ENCODE assay signal across 12 mouse cellular contexts in genomic region chr19:10239419-10239818, GRCm38 (mm10). TPM values are rescaled to one million over a fixed set of nuclear protein-coding genes. Genes with fewer than 3 reads are reported as not detected.
DNase-seq lines count a peak whose midpoint lies in the region; ATAC-seq and TF ChIP-seq lines count a peak whose summit lies in the region.
"Had no signal": no experiment of that assay in that cellular context is flagged by ENCODE, and none has a peak within 500 bp of the region (broad histone marks: within the 10 kb centered on the region; RNA-seq: fewer than 3 reads in every experiment).

No protein-coding gene starts in this region.

- no peak overlapping the region for H3ac ChIP-seq in myocyte (ENCODE audit: control insufficient read depth, insufficient read length)

- H3K9me3 ChIP-seq in heart, embryonic 10.5 days = no peaks in the 10 kb centered on the region
- no peaks in the 10 kb centered on the region for H3K9me3 ChIP-seq in lung, embryonic 14.5 days (ENCODE audit: low read depth, low read length)
- H3K9me3 ChIP-seq in intestine, embryonic 14.5 days (ENCODE audit: control insufficient read depth, low read length) = no peaks in the 10 kb centered on the region
- no peaks in the 10 kb centered on the region for H3K9me3 ChIP-seq in forebrain, embryonic 12.5 days
- H3K9me3 ChIP-seq: embryonic facial prominence, embryonic 15.5 days had no signal

- DNase-seq in heart, embryonic 10.5 days (ENCODE audit: low spot score) = no peak
- DNase-seq in heart, postnatal 4 days = no peak
- DNase-seq in lung, embryonic 14.5 days = peak; percentile 45
- no peak for DNase-seq in lung, postnatal 25 days (ENCODE audit: low spot score)
- DNase-seq in intestine, embryonic 14.5 days (ENCODE audit: low spot score) = no peak
- no peak for DNase-seq in spleen, postnatal 36 days (ENCODE audit: low spot score in 2 of 2)
- DNase-seq: gastrocnemius, adult 2 months; thymus, adult 2 months had no signal

- 24% methylated on average over 2 of the region's 2 CpGs for WGBS in heart, embryonic 10.5 days
- WGBS in lung, embryonic 14.5 days = 14% methylated on average over 2 of the region's 2 CpGs
- WGBS in intestine, embryonic 14.5 days = 20% methylated on average over 2 of the region's 2 CpGs
- WGBS in forebrain, embryonic 12.5 days = 56% methylated on average over 2 of the region's 2 CpGs

- no peak for TF ChIP-seq POLR2A in myocyte (IDR thresholded peaks at IDR 0.05; ENCODE audit: insufficient read length, low read depth)

- H3K27me3 ChIP-seq in heart, embryonic 10.5 days (ENCODE audit: insufficient read depth, poor library complexity, severe bottlenecking) = peaks cover 21% of the 10 kb centered on the region; the same call in 1 of the 2 replicates
- no peaks in the 10 kb centered on the region for H3K27me3 ChIP-seq in lung, embryonic 14.5 days (ENCODE audit: insufficient read depth, low read length)
- H3K27me3 ChIP-seq in intestine, embryonic 14.5 days (replicated peaks; ENCODE audit: control insufficient read depth, insufficient read depth, low read length) = no peaks in the 10 kb centered on the region
- H3K27me3 ChIP-seq in myocyte (ENCODE audit: control insufficient read depth, insufficient read depth, insufficient read length) = peaks cover 8% of the 10 kb centered on the region
- H3K27me3 ChIP-seq in forebrain, embryonic 12.5 days = peaks cover 32% of the 10 kb centered on the region

- peak overlapping the region; percentile 71 for H3K4me3 ChIP-seq in heart, embryonic 10.5 days
- H3K4me3 ChIP-seq in lung, embryonic 14.5 days (ENCODE audit: low read depth, low read length) = peak overlapping the region; percentile 54
- H3K4me3 ChIP-seq in intestine, embryonic 14.5 days (ENCODE audit: low read depth, low read length) = peak overlapping the region; percentile 55
- H3K4me3 ChIP-seq in myocyte = peak overlapping the region; percentile 5
- no peak overlapping the region for H3K4me3 ChIP-seq in forebrain, embryonic 12.5 days (replicated peaks)

- H3K4me2 ChIP-seq in lung, embryonic 14.5 days = peak overlapping the region; percentile 89
- peak overlapping the region; percentile 66 for H3K4me2 ChIP-seq in intestine, embryonic 14.5 days (ENCODE audit: low read length)
- no peak overlapping the region for H3K4me2 ChIP-seq in myocyte (ENCODE audit: low read depth)
- H3K4me2 ChIP-seq in forebrain, embryonic 12.5 days = no peak overlapping the region

- peak overlapping the region; percentile 66 for H3K9ac ChIP-seq in lung, embryonic 14.5 days
- H3K9ac ChIP-seq in intestine, embryonic 14.5 days (ENCODE audit: low read length) = peak overlapping the region; percentile 67; the same call in 1 of the 2 replicates
- H3K9ac ChIP-seq in forebrain, embryonic 12.5 days = no peak overlapping the region

- H3K79me2 ChIP-seq in myocyte (ENCODE audit: control insufficient read depth, insufficient read depth) = no peaks in the 10 kb centered on the region

- H3K4me1 ChIP-seq in heart, embryonic 10.5 days = peaks cover 59% of the 10 kb centered on the region
- H3K4me1 ChIP-seq in lung, embryonic 14.5 days (ENCODE audit: insufficient read depth) = peaks cover 12% of the 10 kb centered on the region; the same call in 1 of the 2 replicates
- peaks cover 24% of the 10 kb centered on the region for H3K4me1 ChIP-seq in intestine, embryonic 14.5 days (replicated peaks; ENCODE audit: control insufficient read depth, insufficient read depth, low read length)
- peaks cover 21% of the 10 kb centered on the region for H3K4me1 ChIP-seq in forebrain, embryonic 12.5 days

- H3K36me3 ChIP-seq in heart, embryonic 10.5 days = no peaks in the 10 kb centered on the region
- no peaks in the 10 kb centered on the region for H3K36me3 ChIP-seq in lung, embryonic 14.5 days (ENCODE audit: insufficient read depth)
- no peaks in the 10 kb centered on the region for H3K36me3 ChIP-seq in intestine, embryonic 14.5 days (ENCODE audit: control insufficient read depth, insufficient read depth, low read length)
- no peaks in the 10 kb centered on the region for H3K36me3 ChIP-seq in myocyte (ENCODE audit: control insufficient read depth, insufficient read depth)
- no peaks in the 10 kb centered on the region for H3K36me3 ChIP-seq in forebrain, embryonic 12.5 days (replicated peaks)
- H3K36me3 ChIP-seq: embryonic facial prominence, embryonic 15.5 days had no signal

- peak overlapping the region; percentile 91 for H3K27ac ChIP-seq in heart, embryonic 10.5 days
- no peak overlapping the region for H3K27ac ChIP-seq in lung, embryonic 14.5 days (ENCODE audit: low read depth)
- H3K27ac ChIP-seq in intestine, embryonic 14.5 days (ENCODE audit: low read depth) = peak overlapping the region; percentile 57
- H3K27ac ChIP-seq in forebrain, embryonic 12.5 days = no peak overlapping the region
- H3K27ac ChIP-seq: embryonic facial prominence, embryonic 15.5 days; gastrocnemius, adult 2 months; hindbrain, postnatal 0 days had no signal

- no peak for TF ChIP-seq CTCF in lung, embryonic 14.5 days (IDR thresholded peaks at IDR 0.05; ENCODE audit: low read depth)

- ATAC-seq in lung, embryonic 14.5 days (ENCODE audit: insufficient read depth) = no peak
- ATAC-seq in intestine, embryonic 14.5 days (replicated peaks; ENCODE audit: low FRiP score, low TSS enrichment, low read depth) = no peak
- ATAC-seq in forebrain, embryonic 12.5 days (ENCODE audit: low FRiP score) = no peak
- ATAC-seq: hindbrain, postnatal 0 days had no signal

TF ChIP-seq in myocyte, 11 proteins besides CTCF, POLR2A, EP300 and RAD21:
- TF ChIP-seq SRF (IDR thresholded peaks at IDR 0.05; ENCODE audit: control insufficient read depth, insufficient read length, low read depth) = no peak
- no peak for TF ChIP-seq E2F4 (IDR thresholded peaks at IDR 0.05; ENCODE audit: insufficient read depth)
- TF ChIP-seq CEBPB (IDR thresholded peaks at IDR 0.05; ENCODE audit: insufficient read depth, poor library complexity, severe bottlenecking) = no peak
- TF ChIP-seq MYOG (IDR thresholded peaks at IDR 0.05; ENCODE audit: control insufficient read depth in 1 of 3, insufficient read depth in 1 of 3, insufficient read length in 2 of 3, low read depth in 2 of 3) = no peak
- no peak for TF ChIP-seq REST (IDR thresholded peaks at IDR 0.05; ENCODE audit: insufficient read depth, insufficient read length)

RNA-seq across cellular contexts. Expression of gene Myrf, which starts 1.1 kb away (rescaled TPM):
- 17.4 and 30.6 TPM in 2 replicates for polyA plus RNA-seq in heart, embryonic 10.5 days (2016; fragmentation: Nextera tagmentation; extraction: Ambion mirVana)
- 10 to 100 TPM in 1 of 2 experiments, 1 to 10 TPM in 1; 9.0 to 11.9 TPM for total RNA-seq in heart, postnatal 4 days (2021)
- polyA plus RNA-seq in lung, embryonic 14.5 days (2014; fragmentation: Nextera tagmentation; extraction: Ambion mirVana) = 14.1 TPM in 2 replicates
- polyA plus RNA-seq in intestine, embryonic 14.5 days (2014; fragmentation: Nextera tagmentation; extraction: Ambion mirVana) = 26.0 and 26.3 TPM in 2 replicates
- 1.5 TPM for polyA plus RNA-seq in myocyte (2012; fragmentation: generic; extraction: Trizol)
- 0.72 and 0.87 TPM in 2 replicates for polyA plus RNA-seq in forebrain, embryonic 12.5 days (2016; fragmentation: Nextera tagmentation; extraction: Ambion mirVana)
- total RNA-seq: gastrocnemius, adult 2 months had no signal

RNA-seq across cellular contexts. Expression of gene Fen1, which starts 35.5 kb away (rescaled TPM):
- 96.5 and 128 TPM in 2 replicates for polyA plus RNA-seq in heart, embryonic 10.5 days (2016; fragmentation: Nextera tagmentation; extraction: Ambion mirVana)
- 10 to 100 TPM; 26.8 to 27.2 TPM for total RNA-seq in heart, postnatal 4 days (2021)
- 113 and 114 TPM in 2 replicates for polyA plus RNA-seq in lung, embryonic 14.5 days (2014; fragmentation: Nextera tagmentation; extraction: Ambion mirVana)
- polyA plus RNA-seq in intestine, embryonic 14.5 days (2014; fragmentation: Nextera tagmentation; extraction: Ambion mirVana) = 93.8 and 95.6 TPM in 2 replicates
- 14.1 TPM for polyA plus RNA-seq in myocyte (2012; fragmentation: generic; extraction: Trizol)
- polyA plus RNA-seq in forebrain, embryonic 12.5 days (2016; fragmentation: Nextera tagmentation; extraction: Ambion mirVana) = 130 and 134 TPM in 2 replicates

RNA-seq across cellular contexts. Expression of gene Tmem258, which starts 35.6 kb away (rescaled TPM):
- polyA plus RNA-seq in heart, embryonic 10.5 days (2016; fragmentation: Nextera tagmentation; extraction: Ambion mirVana) = 384 and 400 TPM in 2 replicates
- 100 to 1,000 TPM; 160 TPM for total RNA-seq in heart, postnatal 4 days (2021)
- 449 and 486 TPM in 2 replicates for polyA plus RNA-seq in lung, embryonic 14.5 days (2014; fragmentation: Nextera tagmentation; extraction: Ambion mirVana)
- polyA plus RNA-seq in intestine, embryonic 14.5 days (2014; fragmentation: Nextera tagmentation; extraction: Ambion mirVana) = 462 and 499 TPM in 2 replicates
- polyA plus RNA-seq in myocyte (2012; fragmentation: generic; extraction: Trizol) = 291 TPM
- 336 and 355 TPM in 2 replicates for polyA plus RNA-seq in forebrain, embryonic 12.5 days (2016; fragmentation: Nextera tagmentation; extraction: Ambion mirVana)

RNA-seq across cellular contexts. Expression of gene Fads1, which starts 56.7 kb away (rescaled TPM):
- polyA plus RNA-seq in heart, embryonic 10.5 days (2016; fragmentation: Nextera tagmentation; extraction: Ambion mirVana) = 76.6 and 89.6 TPM in 2 replicates
- total RNA-seq in heart, postnatal 4 days (2021) = 10 to 100 TPM; 52.4 to 54.5 TPM
- 112 and 117 TPM in 2 replicates for polyA plus RNA-seq in lung, embryonic 14.5 days (2014; fragmentation: Nextera tagmentation; extraction: Ambion mirVana)
- polyA plus RNA-seq in intestine, embryonic 14.5 days (2014; fragmentation: Nextera tagmentation; extraction: Ambion mirVana) = 134 and 142 TPM in 2 replicates
- 120 TPM for polyA plus RNA-seq in myocyte (2012; fragmentation: generic; extraction: Trizol)
- 187 and 195 TPM in 2 replicates for polyA plus RNA-seq in forebrain, embryonic 12.5 days (2016; fragmentation: Nextera tagmentation; extraction: Ambion mirVana)

Comparison
In these comparisons a context has a peak if more than half of its experiments do, and no peak if none do; other contexts are left out.
1. H3K27ac ChIP-seq: peak in heart, embryonic 10.5 days (single experiment) and intestine, embryonic 14.5 days (single experiment); none in lung, embryonic 14.5 days (single experiment) and forebrain, embryonic 12.5 days (single experiment).
2. H3K4me2 ChIP-seq: peak in lung, embryonic 14.5 days (single experiment) and intestine, embryonic 14.5 days (single experiment); none in myocyte (single experiment) and forebrain, embryonic 12.5 days (single experiment).